Mouse (Mus musculus) CH12.LX (cell line): ENCODE measurements around the gene Strada. TPM values are rescaled to one million over a fixed set of nuclear protein-coding genes. Genes with fewer than 3 reads are reported as not detected.

Experiments used
- DNase-seq: peaks from one replicate; pipeline ENCODE4 v3.0.0-alpha.2; 2013; ENCODE audit errors: extremely low read depth
- H3K27ac ChIP-seq: 2 replicates; pipeline ENCODE4 v1.5.1; 2012; ENCODE audit warnings: low read depth, mild to moderate bottlenecking, control low read depth, moderate library complexity; ENCODE audit not compliant: insufficient read depth
- H3K27me3 ChIP-seq: replicated peaks from 2 replicates; pipeline ENCODE3; 2012; ENCODE audit warnings: inconsistent platforms
- H3K36me3 ChIP-seq, 2 experiments: replicated peaks in 1 of 2; 2 replicates each; pipeline versions ENCODE3 to v1.6.1; 2012; ENCODE audit warnings: inconsistent platforms in 1 of 2, low read length in 1 of 2, mild to moderate bottlenecking in 1 of 2, mixed read lengths in 1 of 2, moderate library complexity in 1 of 2; ENCODE audit not compliant: control insufficient read depth in 1 of 2, insufficient read depth in 1 of 2
- H3K4me1 ChIP-seq, 2 experiments: 2 replicates each; pipeline ENCODE4 v1.6.1; 2012; ENCODE audit warnings: inconsistent platforms in 1 of 2, moderate library complexity in 1 of 2; ENCODE audit not compliant: insufficient read depth in 2 of 2, control insufficient read depth in 1 of 2
- H3K4me2 ChIP-seq: 2 replicates; pipeline ENCODE4 v1.6.1; 2012; ENCODE audit warnings: low read depth, mild to moderate bottlenecking, control low read depth; ENCODE audit not compliant: poor library complexity, insufficient read depth, severe bottlenecking
- H3K4me3 ChIP-seq, 3 experiments: fragments of 150-350 bp in 1 of 3; sonication (generic) in 1 of 3; replicated peaks in 1 of 3; 2 replicates each; pipeline versions ENCODE3 to v1.5.1; 2011 to 2012; ENCODE audit warnings: low read depth in 2 of 3, low read length in 2 of 3, mild to moderate bottlenecking in 2 of 3, moderate library complexity in 2 of 3, control low read depth in 1 of 3, improper control_type of control experiment in 1 of 3, inconsistent platforms in 1 of 3, mixed read lengths in 1 of 3; ENCODE audit not compliant: poor library complexity in 1 of 3
- H3K79me2 ChIP-seq: replicated peaks from 2 replicates; pipeline ENCODE4 v1.6.1; 2012; ENCODE audit warnings: mild to moderate bottlenecking, moderate library complexity; ENCODE audit not compliant: control insufficient read depth, poor library complexity, insufficient read depth, severe bottlenecking; ENCODE audit errors: extremely low read depth
- H3K9ac ChIP-seq: 2 replicates; pipeline ENCODE4 v1.6.1; 2012; ENCODE audit warnings: low read depth, mild to moderate bottlenecking, control low read depth, moderate library complexity; ENCODE audit not compliant: insufficient read depth
- H3K9me3 ChIP-seq: replicated peaks from 2 replicates; pipeline ENCODE3; 2012; ENCODE audit warnings: low read length, inconsistent platforms, mixed read lengths
- BHLHE40 ChIP-seq: IDR thresholded peaks from 2 replicates; pipeline ENCODE4 v1.6.1; 2011; ENCODE audit warnings: mild to moderate bottlenecking, low read depth, low read length, improper control_type of control experiment
- CHD2 ChIP-seq: IDR thresholded peaks from 2 replicates; pipeline ENCODE4 v1.6.1; 2011; ENCODE audit warnings: low read length, improper control_type of control experiment
- E2F4 ChIP-seq: IDR thresholded peaks from 2 replicates; pipeline ENCODE4 v1.6.1; 2011; ENCODE audit warnings: low read depth, low read length, improper control_type of control experiment; ENCODE audit not compliant: insufficient replicate concordance
- ELF1 ChIP-seq: IDR thresholded peaks from 2 replicates; pipeline ENCODE4 v1.6.1; 2014; ENCODE audit warnings: low read depth, mild to moderate bottlenecking, inconsistent platforms, low read length, improper control_type of control experiment
- EP300 ChIP-seq: IDR thresholded peaks from 2 replicates; pipeline ENCODE4 v1.6.1; 2011; ENCODE audit warnings: low read length, improper control_type of control experiment
- ETS1 ChIP-seq: conservative IDR thresholded peaks from 2 replicates; pipeline ENCODE4 v1.6.1; 2012; ENCODE audit warnings: low read depth, mild to moderate bottlenecking, inconsistent platforms, low read length, improper control_type of control experiment, moderate library complexity
- GABPA ChIP-seq: IDR thresholded peaks from 2 replicates; pipeline ENCODE4 v1.6.1; 2012; ENCODE audit warnings: low read depth, low read length, improper control_type of control experiment, inconsistent platforms; ENCODE audit not compliant: insufficient replicate concordance
- HCFC1 ChIP-seq: IDR thresholded peaks from 2 replicates; pipeline ENCODE4 v1.6.1; 2012; ENCODE audit warnings: low read depth, mild to moderate bottlenecking, inconsistent platforms, low read length, improper control_type of control experiment
- IRF4 ChIP-seq: IDR thresholded peaks from 2 replicates; pipeline ENCODE4 v1.6.1; 2014; ENCODE audit warnings: low read depth, mild to moderate bottlenecking, inconsistent platforms, low read length, improper control_type of control experiment
- JUN ChIP-seq: IDR thresholded peaks from 2 replicates; pipeline ENCODE4 v1.6.1; 2011; ENCODE audit warnings: low read depth, mild to moderate bottlenecking, low read length, improper control_type of control experiment, moderate library complexity; ENCODE audit not compliant: insufficient read depth
- JUND ChIP-seq: conservative IDR thresholded peaks from 2 replicates; pipeline ENCODE4 v1.6.1; 2011; ENCODE audit warnings: low read depth, low read length, improper control_type of control experiment
- KAT2A ChIP-seq: IDR thresholded peaks from 2 replicates; pipeline ENCODE4 v1.6.1; 2012; ENCODE audit warnings: low read length, improper control_type of control experiment, inconsistent platforms; ENCODE audit not compliant: insufficient replicate concordance
- MAFK ChIP-seq: IDR thresholded peaks from 2 replicates; pipeline ENCODE4 v1.6.1; 2011; ENCODE audit warnings: low read length, improper control_type of control experiment; ENCODE audit not compliant: insufficient replicate concordance
- MAX ChIP-seq: IDR thresholded peaks from 2 replicates; pipeline ENCODE4 v1.6.1; 2011; ENCODE audit warnings: low read length, improper control_type of control experiment
- MEF2A ChIP-seq: IDR thresholded peaks from 2 replicates; pipeline ENCODE4 v1.6.1; 2014; ENCODE audit warnings: low read depth, mild to moderate bottlenecking, inconsistent platforms, low read length, improper control_type of control experiment, borderline replicate concordance
- MXI1 ChIP-seq: IDR thresholded peaks from 2 replicates; pipeline ENCODE4 v1.6.1; 2011; ENCODE audit warnings: mild to moderate bottlenecking, low read depth, low read length, improper control_type of control experiment
- MYC ChIP-seq: IDR thresholded peaks from 2 replicates; pipeline ENCODE4 v1.6.1; 2011; ENCODE audit warnings: low read depth, mild to moderate bottlenecking, improper control_type of control experiment, low read length
- NELFE ChIP-seq: IDR thresholded peaks from 2 replicates; pipeline ENCODE4 v1.6.1; 2011; ENCODE audit warnings: low read depth, low read length, improper control_type of control experiment
- NRF1 ChIP-seq: IDR thresholded peaks from 2 replicates; pipeline ENCODE4 v1.6.1; 2014; ENCODE audit warnings: low read depth, mild to moderate bottlenecking, inconsistent platforms, low read length, improper control_type of control experiment, moderate library complexity
- PAX5 ChIP-seq: IDR thresholded peaks from 2 replicates; pipeline ENCODE4 v1.6.1; 2012; ENCODE audit warnings: low read length, inconsistent platforms, mixed read lengths
- POLR2A ChIP-seq: IDR thresholded peaks from 2 replicates; pipeline ENCODE4 v1.6.1; 2011; ENCODE audit warnings: low read depth, mild to moderate bottlenecking, improper control_type of control experiment, low read length
- POLR2AphosphoS2 ChIP-seq: IDR thresholded peaks from 2 replicates; pipeline ENCODE4 v1.6.1; 2011; ENCODE audit warnings: low read depth, low read length, improper control_type of control experiment
- RAD21 ChIP-seq: IDR thresholded peaks from 2 replicates; pipeline ENCODE4 v1.6.1; 2011; ENCODE audit warnings: low read depth, mild to moderate bottlenecking, low read length, improper control_type of control experiment, moderate library complexity
- RCOR1 ChIP-seq: conservative IDR thresholded peaks from 2 replicates; pipeline ENCODE4 v1.6.1; 2012; ENCODE audit warnings: low read depth, mild to moderate bottlenecking, inconsistent platforms, low read length, improper control_type of control experiment
- SIN3A ChIP-seq: IDR thresholded peaks from 2 replicates; pipeline ENCODE4 v1.6.1; 2012; ENCODE audit warnings: low read length, improper control_type of control experiment, inconsistent platforms
- TBP ChIP-seq: conservative IDR thresholded peaks from 2 replicates; pipeline ENCODE4 v1.6.1; 2011; ENCODE audit warnings: low read depth, low read length, improper control_type of control experiment
- TCF12 ChIP-seq: IDR thresholded peaks from 2 replicates; pipeline ENCODE4 v1.6.1; 2014; ENCODE audit warnings: low read depth, mild to moderate bottlenecking, inconsistent platforms, low read length, improper control_type of control experiment
- UBTF ChIP-seq: IDR thresholded peaks from 2 replicates; pipeline ENCODE4 v1.6.1; 2012; ENCODE audit warnings: low read depth, mild to moderate bottlenecking, inconsistent platforms, low read length, improper control_type of control experiment, moderate library complexity
- USF2 ChIP-seq: conservative IDR thresholded peaks from 2 replicates; pipeline ENCODE4 v1.6.1; 2011; ENCODE audit warnings: low read depth, low read length, improper control_type of control experiment
- ZMIZ1 ChIP-seq: IDR thresholded peaks from 2 replicates; pipeline ENCODE4 v1.6.1; 2012; ENCODE audit warnings: low read depth, mild to moderate bottlenecking, inconsistent platforms, low read length, improper control_type of control experiment
- ZNF384 ChIP-seq: IDR thresholded peaks from 2 replicates; pipeline ENCODE4 v1.6.1; 2012; ENCODE audit warnings: low read depth, low read length, improper control_type of control experiment, inconsistent platforms
- dilution Hi-C: fragments of 300-500 bp; cut with MboI; formaldehyde crosslinking; loops from 2 replicates; pipeline ENCODE4 v1.14.3; 2020; ENCODE audit warnings: low sequenced_read_pairs; ENCODE audit not compliant: extremely low pct_unique_long_range_greater_than_20kb, extremely low pct_ligation_motif_present
- in situ Hi-C: fragments of 300-500 bp; cut with MboI; formaldehyde crosslinking; loops from 3 replicates; pipeline ENCODE4 v1.14.3; 2019; ENCODE audit warnings: low sequenced_read_pairs, low pct_ligation_motif_present, low pct_unique_long_range_greater_than_20kb, mixed read lengths
- polyA plus RNA-seq: library from polyadenylated mRNA; unstranded; fragments of >175 nt; gene quantifications from 2 replicates; pipeline ENCODE4 v1.2.1, GENCODE M21; 2012; ENCODE audit warnings: low read depth; ENCODE audit not compliant: insufficient read length
- total RNA-seq, 2 experiments: library from RNA; depleted of rRNA; stranded (reverse); fragments of 300-350 nt in 1 of 2; fragments of >200 nt in 1 of 2; gene quantifications; 2 replicates each; pipeline ENCODE4 v1.2.3; 2012 to 2014

Gene Strada
- total and polyA plus RNA-seq, 3 experiments, result 36.8 to 51.7 (median 41.7) TPM

GRCm38 (mm10) chr11:106215927-106216729, 14.2 kb upstream of the Strada start, which contains the start of gene Ccdc47:
TSS of gene Ccdc47 (minus strand) at chr11:106216344.
- H3K4me2 ChIP-seq, result peak within 1 kb of the TSS; percentile 94
- H3K27ac ChIP-seq, result peak within 1 kb of the TSS; percentile 81
- TF ChIP-seq MAX, result peak; percentile 98
- no peak for TF ChIP-seq IRF4
- TF ChIP-seq MAFK, result no peak
- peak; percentile 89 for TF ChIP-seq CHD2
- peak; percentile 100 for TF ChIP-seq MYC
- no peak for TF ChIP-seq SIN3A
- peak; percentile 36; the same call in 1 of the 2 replicates for TF ChIP-seq JUN
- peak; percentile 89 for TF ChIP-seq TBP
- TF ChIP-seq MXI1, result peak; percentile 93; the same call in 1 of the 2 replicates
- peak; percentile 86 for TF ChIP-seq HCFC1
- peak; percentile 50 for TF ChIP-seq ETS1
- peak; percentile 90; the same call in 1 of the 2 replicates for TF ChIP-seq POLR2AphosphoS2
- TF ChIP-seq EP300, result no peak
- peak; percentile 11; the same call in 1 of the 2 replicates for TF ChIP-seq TCF12
- TF ChIP-seq BHLHE40, result no peak
- TF ChIP-seq NRF1, result peak; percentile 94
- peak; percentile 73 for TF ChIP-seq POLR2A
- TF ChIP-seq KAT2A, result peak; percentile 67; the same call in 1 of the 2 replicates
- no peak for TF ChIP-seq RCOR1
- H3K27me3 ChIP-seq, result no peaks in the 10 kb centered on the region
- dilution Hi-C loops (no loop called here), in situ Hi-C loops (no loop called here)
- H3K9me3 ChIP-seq, result no peaks in the 10 kb centered on the region
- peak within 1 kb of the TSS; percentile 93 to 97 (median 93) for H3K4me3 ChIP-seq
- peaks cover 81% of the 10 kb centered on the region for H3K79me2 ChIP-seq
- H3K36me3 ChIP-seq, result peaks cover 19 to 51% of the 10 kb centered on the region in 2 experiments
- DNase-seq, result peak; percentile 100
- peak within 1 kb of the TSS; percentile 95 for H3K9ac ChIP-seq
- peaks cover 8 to 59% of the 10 kb centered on the region in 2 experiments for H3K4me1 ChIP-seq

GRCm38 (mm10) chr11:106215450-106215859, 13.5 kb upstream of the Strada start:
- H3K4me3 ChIP-seq, result peak overlapping the region; percentile 93 to 97 (median 93)
- peaks cover 24 to 50% of the 10 kb centered on the region in 2 experiments for H3K36me3 ChIP-seq
- no peak for DNase-seq
- H3K9ac ChIP-seq, result peak overlapping the region; percentile 95
- no peaks in the 10 kb centered on the region for H3K9me3 ChIP-seq
- no peaks in the 10 kb centered on the region for H3K27me3 ChIP-seq
- dilution Hi-C loops (no loop called here), in situ Hi-C loops (no loop called here)
- peaks cover 8 to 53% of the 10 kb centered on the region in 2 experiments for H3K4me1 ChIP-seq
- peak overlapping the region; percentile 94 for H3K4me2 ChIP-seq
- peaks cover 74% of the 10 kb centered on the region for H3K79me2 ChIP-seq
- no peak overlapping the region for H3K27ac ChIP-seq
- no peak for TF ChIP-seq BHLHE40
- TF ChIP-seq ZMIZ1, result no peak
- TF ChIP-seq E2F4, result no peak
- 0 out of 2 replicates have a peak, but pooled peaks have one; percentile 32 for TF ChIP-seq UBTF
- no peak for TF ChIP-seq JUND
- TF ChIP-seq GABPA, result no peak
- TF ChIP-seq NRF1, result no peak
- TF ChIP-seq RAD21, result no peak
- TF ChIP-seq POLR2AphosphoS2, result no peak
- no peak for TF ChIP-seq RCOR1
- no peak for TF ChIP-seq USF2
- no peak for TF ChIP-seq MEF2A
- TF ChIP-seq HCFC1, result no peak
- no peak for TF ChIP-seq POLR2A
- TF ChIP-seq PAX5, result no peak
- 0 out of 2 replicates have a peak, but pooled peaks have one; percentile 12 for TF ChIP-seq ELF1
- no peak for TF ChIP-seq ZNF384
- no peak for TF ChIP-seq KAT2A
- TF ChIP-seq NELFE, result no peak
